Mouse (Mus musculus): Measurements from ENCODE around the gene Mrc1.

- no peak for TF ChIP-seq CTCF (IDR thresholded peaks at IDR 0.05; ENCODE audit: extremely low read depth, insufficient read depth, low read length)
- TF ChIP-seq POLR2A (IDR thresholded peaks at IDR 0.05; ENCODE audit: extremely low read depth, insufficient read depth, low read length), result no peak
These were observed 42.9 kb downstream of the Mrc1 start for GRCm38 (mm10) chr2:14272088-14272487.

Data from cortical plate, adult 2 months (tissue).